Mouse (Mus musculus): Measurements from ENCODE around the gene Gm21974.
"Not testable (repeated sequence)": the region's sequence is repeated elsewhere in the genome, so short reads cannot be mapped to it uniquely, and the experiment has no call there.

The Gm21974 gene

DNA sequence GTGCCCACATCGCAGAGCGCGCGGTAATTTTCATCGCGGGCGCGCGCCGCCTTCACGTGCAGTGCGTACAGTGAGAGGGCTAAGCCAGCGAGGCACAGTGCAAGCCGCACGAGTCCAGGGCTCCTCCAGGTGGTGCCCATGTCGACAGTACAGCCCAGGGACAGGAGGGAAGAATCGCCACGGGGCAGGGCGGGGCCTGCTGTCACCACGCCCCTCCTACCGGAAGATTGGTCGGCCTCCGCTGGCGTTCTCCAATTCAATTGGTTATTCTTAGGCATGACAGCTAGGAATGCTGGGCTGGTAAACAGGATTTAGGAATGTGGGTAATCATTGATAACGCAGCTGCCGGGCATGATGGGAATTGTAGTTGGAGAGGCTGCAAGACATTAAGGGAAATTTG, at the start of gene Gm21974, which contains the start of gene Vkorc1:
Gm21974 (minus strand) TSS at position 13 of the 400 bp plus-strand sequence.
Vkorc1 (minus strand) TSS at position 176 of the 400 bp plus-strand sequence.
- DNase-seq (ENCODE audit: low spot score): peak; percentile 94

DNA sequence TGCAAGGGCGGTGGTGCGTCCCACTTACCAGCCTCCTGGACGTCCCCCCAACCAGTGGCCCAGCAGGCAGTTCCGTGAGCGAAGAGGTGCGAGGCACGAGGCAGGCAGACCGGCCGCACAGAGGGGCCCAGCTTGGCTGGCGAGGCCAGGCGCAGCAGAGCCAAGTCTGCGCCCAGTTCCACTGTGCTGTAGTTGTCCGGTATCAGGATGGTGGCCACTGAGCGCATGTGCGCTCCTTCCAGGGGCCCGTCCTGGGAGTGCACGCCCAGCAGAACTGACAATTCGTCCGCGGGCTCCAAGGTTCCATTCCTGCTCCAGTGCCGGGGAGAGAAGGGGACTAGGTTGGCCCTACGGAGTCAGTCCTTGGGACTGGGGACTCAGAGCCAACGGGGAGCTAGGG, 49.4 kb upstream of the Gm21974 start:
- no peak for DNase-seq (ENCODE audit: low spot score)

DNA sequence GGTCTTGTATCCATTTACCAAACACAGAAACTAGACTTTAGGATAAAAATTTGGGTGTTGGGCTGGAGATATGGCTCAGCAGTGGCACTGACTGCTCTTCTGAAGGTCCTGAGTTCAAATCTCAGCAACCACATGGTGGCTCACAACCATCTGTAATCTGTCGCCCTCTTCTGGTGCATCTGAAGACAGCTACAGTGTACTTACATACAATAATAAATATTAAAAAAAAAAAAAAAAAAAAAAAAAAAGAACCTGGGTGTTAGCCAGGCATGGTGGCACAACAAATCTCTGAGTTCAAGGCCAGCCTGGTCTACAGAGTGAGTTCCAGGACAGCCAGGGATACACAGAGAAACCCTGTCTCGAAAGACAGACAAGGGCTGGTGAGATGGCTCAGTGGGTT, 46.8 kb upstream of the Gm21974 start:
- DNase-seq (ENCODE audit: low spot score): not testable (repeated sequence)

DNA sequence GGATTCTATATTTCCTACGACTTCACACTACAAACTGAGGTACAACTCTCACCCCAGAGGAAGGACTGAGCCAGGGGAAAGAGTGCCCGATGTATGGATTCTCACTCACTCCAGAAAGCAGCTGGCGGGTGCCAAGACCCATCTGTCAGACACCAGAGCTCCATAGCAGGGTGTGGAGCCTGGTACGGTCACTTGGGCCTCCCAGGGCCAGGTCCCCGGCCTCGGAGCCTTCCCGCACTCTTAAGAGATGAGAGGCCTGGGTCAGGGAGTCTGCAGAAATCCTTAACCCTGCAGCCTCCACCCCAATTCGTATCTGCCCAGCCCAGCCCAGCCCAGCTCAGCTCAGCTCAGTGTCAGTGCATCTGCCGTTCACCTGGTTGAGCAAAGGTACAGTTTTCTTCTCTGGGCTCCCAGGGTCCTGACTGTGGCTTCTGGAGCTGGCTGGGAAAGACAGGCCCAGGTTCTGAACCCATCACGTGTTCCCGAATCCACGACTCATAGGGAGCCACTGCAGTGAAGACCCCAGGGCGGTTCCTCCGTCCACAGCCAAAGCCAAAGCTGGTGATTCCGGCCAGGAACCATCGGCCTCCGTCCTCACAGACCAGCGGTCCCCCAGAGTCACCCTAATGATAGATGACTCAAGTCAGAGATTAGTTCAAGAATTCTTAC, 41.1 kb upstream of the Gm21974 start:
- no peak for DNase-seq (ENCODE audit: low spot score)

DNA sequence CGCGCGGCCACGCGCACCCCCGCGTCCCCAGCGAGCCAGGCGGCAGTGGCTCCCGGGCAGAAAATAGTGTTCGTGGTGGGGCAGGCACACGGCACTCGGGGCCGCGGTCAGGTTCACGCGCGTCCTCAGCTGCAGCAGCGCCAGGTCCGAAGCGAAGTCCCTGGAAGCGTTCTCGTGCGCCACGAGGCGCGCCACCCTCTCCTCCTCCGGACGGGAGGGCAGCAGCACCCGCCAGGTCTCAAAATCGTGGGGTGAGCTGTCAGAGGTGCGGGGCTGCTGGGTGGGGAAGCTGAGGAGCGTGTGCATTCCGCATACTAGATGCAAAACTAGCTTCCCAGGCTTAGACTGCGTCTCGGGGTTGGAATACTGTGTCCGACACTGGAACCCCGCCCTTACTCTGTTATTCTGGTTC, 40.5 kb upstream of the Gm21974 start:
- DNase-seq (ENCODE audit: low spot score): no peak

DNA sequence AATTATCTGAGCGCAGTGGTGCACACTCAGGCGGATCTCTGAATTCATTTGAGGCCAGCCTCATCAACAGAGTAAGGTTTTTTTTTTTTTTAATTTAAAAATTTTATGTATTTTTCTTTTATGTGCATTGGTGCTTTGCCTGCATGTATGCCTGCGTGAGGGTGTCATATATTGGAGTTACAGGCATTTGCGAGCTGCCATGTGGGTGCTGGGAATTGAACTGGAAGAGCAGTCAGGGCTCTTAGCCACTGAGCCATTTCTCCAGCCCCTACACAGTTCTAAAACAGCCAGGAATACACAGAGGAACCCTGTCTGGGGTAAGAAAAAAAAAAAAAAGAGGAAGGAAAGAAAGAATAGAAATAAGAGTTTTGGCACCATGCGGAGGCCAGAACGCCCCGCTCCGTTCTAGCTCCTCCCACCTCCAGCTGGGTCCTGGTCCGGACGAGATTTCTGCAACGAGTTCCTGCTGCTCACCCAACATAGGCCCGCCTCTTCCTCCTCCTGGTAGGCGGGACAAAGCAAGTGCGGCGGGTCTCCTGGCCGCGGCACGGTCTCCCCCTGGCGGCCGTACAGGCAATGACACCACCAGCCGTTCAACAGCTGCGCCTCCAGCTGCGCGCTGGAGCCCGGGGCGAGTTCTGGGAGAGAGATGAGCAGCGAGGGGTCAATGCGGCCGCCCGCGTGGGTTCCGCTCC, 39.9 kb upstream of the Gm21974 start:
- peak; percentile 94 for DNase-seq (ENCODE audit: low spot score)

DNA sequence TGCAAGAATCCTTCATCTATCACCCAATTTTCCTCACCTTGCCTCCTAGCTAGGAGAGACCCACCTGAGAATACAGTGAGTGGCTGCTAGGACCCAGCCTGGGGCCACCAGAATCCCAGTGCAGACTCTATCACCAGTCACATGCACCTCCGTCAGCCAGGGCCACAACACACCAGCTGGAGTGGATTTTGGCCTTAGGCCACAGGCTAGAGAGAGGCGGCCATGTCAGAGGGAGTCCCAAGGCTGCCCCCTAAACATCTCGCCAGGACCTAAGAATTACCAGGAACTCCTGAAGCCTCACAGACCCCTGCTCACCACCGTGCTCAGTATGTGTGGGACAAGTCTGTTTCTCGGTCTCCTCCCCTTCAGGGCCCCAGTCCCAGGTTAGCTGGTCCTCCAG, 38.8 kb upstream of the Gm21974 start:
- no peak for DNase-seq (ENCODE audit: low spot score)

DNA sequence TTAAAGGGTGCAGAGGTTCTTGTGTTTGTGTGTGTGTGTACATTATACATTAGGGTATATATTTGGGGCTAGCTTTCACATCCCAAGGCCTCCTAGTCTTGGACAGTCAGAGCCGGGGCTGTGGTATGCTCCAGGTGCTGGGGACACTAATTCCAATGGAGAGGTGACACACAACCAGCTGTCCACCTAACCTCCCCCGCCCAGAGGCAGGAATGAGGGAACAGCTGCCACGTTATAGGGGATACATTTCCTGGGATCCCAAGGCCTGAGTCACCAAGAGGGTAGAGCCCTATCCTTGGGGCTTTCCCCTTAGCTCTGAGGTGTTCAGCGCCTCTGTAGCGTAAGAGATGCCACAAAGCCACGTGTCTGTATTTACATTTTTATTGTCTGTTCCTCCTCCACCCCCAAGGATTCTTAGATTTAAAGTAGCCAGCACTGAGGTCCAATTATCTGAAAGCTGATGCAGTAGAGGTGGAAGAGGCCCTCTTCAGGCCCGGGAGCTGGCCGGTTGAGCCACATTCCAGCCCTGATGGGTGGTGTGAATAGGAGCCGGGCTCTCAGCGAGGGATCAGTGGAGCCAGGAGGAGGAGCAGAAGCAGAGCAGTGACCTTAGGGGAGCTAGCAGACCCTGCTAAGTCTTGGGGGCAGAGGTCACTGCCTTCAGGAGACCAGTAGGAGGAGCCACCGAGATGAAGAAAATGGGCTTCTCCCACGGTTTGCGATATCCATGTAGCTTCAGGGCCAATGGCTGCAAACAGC, 37.2 kb upstream of the Gm21974 start:
- no peak for DNase-seq (ENCODE audit: low spot score)

DNA sequence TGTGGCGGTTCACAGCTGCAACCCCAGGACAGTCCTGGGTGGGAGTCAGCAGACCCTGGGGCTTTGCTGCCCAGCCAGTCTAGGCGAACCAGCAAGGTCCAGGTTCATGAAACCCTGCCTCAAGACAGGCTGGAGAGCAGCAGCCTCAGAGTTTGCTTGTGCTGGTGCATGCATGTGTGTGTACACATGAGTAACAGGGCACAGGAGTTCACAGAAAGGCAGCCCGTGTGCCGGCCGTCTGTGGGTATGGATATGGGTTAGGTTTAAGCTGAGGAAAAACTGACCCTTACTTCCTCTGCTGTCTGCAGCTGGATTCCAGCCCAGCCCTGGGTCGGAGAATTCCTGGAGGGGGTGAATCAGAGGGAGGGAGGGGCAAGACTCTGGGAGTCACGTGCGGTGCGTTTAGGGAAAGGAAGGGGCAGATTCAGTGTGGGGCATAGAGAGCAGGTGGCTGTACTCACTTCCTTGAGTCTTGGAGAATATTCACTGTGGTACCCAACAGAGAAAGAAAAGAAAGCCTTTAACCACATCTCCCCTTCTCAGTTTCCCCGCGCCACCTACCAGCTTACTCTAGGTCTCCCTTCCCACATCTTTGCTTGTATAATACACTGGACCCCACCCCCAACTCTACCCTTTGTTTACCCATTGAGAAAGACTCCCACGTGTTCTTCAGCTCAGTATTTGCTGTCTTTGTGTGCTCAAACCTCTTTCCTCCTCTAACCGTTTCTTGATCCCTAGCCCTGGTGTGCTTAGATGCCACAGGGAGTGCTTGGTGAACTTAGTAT, 36.3 kb upstream of the Gm21974 start:
- no peak for DNase-seq (ENCODE audit: low spot score)

DNA sequence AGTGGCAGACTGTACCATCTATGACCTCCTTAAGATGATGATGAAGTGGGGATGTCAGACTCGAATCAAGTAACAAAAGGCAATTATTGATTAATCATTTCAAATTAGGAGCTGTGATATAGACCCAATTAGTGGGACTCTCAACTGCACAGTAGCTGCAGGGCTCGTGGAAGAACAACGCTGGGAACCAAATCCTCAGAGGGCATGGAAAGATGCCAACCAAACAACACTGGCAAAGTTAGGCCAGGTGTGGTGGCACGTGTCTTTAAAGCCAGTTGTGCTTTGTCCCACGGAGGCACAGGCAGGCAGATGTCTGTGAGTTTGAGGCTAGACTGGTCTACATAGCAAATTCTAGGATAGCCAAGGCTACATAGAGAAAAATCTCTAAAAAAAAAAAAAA, 35.4 kb upstream of the Gm21974 start:
- DNase-seq (ENCODE audit: low spot score): no peak

DNA sequence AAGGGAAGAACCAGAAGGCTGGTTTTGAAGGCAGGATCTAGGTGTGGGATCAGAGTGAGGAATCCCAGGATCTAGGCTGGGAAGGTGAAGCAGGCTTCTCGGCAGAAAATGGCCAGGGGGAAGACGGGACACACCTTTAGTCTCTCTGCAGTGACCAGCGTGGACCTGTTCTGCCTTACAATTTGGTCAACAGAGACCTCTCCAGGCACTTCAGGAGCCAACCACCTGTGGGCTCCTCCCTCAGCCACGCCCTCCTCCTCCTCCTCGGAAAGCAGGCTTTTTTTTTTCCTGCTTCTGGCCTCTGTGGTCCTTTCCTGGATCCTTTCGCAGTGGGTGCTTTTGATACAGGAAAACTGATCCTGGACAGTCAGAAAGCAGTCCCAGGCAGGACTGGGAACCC, 34.7 kb upstream of the Gm21974 start, which contains the start of gene Prss8:
Prss8 (minus strand) TSS at position 182 of the 400 bp plus-strand sequence.
- no peak for DNase-seq (ENCODE audit: low spot score)

DNA sequence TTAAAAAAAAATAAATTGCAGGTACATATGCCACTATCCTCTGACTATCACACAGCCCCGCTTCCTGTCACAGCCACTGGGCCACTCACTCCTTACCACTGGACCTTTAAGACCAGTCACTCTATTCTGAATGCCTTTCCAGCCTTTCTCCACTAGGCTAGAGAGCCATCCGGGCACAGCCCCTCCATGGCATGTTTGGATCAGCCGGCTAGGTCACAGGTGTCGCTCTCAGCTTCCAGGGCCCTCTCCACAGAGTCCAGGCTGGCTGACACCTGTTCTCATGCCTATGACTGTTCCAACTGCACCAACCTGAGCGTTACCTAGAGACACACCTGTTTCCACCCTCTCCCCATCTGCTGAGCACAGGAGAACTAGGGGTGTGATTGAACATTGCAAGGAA, 33.3 kb upstream of the Gm21974 start:
- DNase-seq (ENCODE audit: low spot score): no peak

DNA sequence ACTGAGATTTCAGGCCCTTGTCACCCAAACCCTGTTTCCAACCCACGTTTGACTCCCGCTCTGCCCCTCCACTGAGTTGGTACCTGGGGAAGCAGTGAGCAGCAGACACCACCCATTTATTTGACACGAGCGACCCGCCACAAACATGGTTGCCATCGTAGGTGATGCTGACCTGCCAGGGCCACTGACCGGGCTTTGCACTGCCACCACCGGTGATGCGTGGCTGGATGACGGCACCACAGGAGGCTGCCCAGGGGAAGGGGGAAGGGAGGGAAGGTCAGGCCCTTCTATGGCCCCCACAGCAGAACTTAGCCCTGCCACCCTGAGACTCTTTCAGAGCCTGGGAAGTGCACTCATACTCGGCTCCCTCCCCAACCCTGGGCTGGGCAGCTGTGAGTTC, 32.5 kb upstream of the Gm21974 start:
- no peak for DNase-seq (ENCODE audit: low spot score)

DNA sequence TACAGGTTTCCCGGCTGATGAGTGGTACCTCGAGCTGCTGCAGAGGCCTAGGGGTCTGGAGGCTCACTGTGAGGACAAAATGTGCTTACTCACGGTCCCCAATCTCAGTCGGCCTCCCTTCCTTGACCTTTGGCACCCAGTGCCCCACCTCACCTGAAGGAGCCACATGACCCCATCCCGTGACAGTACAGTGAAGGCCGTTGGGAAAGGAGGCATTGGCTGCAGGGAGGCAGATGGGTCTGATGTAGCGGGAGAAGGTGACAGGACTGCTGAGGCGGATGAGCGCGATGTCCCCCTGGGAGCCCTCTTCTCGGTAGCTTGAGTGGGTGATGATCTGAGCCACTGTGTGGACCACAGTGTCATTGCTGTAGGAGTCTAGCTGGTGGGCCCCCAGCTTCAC, 31.6 kb upstream of the Gm21974 start:
- no peak for DNase-seq (ENCODE audit: low spot score)

DNA sequence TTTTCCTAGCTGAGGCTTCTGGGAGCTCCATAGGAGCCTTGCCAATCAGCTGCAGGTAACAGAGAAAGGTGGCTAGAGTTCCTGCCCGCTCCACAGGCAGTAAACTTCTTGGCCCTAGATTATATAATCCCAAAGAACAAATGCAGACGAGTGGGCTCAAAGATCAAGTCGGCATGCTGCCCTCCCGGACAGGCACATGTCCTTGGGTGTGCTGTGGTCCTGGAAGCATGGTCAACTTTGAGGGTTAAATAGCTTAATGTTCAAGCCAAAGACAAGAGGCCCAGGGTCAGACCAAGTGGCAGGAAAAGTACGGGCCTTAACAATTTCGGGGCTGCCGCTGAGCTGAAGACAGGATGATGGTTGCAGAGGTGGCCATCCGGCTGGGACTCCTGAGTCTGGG, 30.8 kb upstream of the Gm21974 start:
- no peak for DNase-seq (ENCODE audit: low spot score)

DNA sequence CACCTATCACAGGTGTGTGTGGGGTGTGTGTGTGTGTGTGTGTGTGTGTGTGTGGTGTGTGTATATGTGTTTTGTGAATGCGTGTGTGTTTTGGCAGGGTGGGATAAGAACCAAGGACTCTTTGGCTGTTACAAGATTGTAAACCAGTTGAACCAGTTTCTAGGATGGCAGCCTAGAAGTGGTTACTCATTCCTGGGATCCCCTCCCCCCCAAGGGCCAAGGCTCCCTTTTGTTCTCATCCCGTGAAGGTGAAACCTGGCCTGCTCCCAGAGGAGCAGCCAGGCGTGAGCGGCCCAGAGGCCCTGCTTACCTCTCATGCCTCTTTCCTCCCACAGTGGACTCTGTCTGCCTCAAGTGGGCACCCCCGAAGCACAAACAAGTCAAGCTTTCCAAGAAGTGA, 30.0 kb upstream of the Gm21974 start:
- DNase-seq (ENCODE audit: low spot score): no peak

DNA sequence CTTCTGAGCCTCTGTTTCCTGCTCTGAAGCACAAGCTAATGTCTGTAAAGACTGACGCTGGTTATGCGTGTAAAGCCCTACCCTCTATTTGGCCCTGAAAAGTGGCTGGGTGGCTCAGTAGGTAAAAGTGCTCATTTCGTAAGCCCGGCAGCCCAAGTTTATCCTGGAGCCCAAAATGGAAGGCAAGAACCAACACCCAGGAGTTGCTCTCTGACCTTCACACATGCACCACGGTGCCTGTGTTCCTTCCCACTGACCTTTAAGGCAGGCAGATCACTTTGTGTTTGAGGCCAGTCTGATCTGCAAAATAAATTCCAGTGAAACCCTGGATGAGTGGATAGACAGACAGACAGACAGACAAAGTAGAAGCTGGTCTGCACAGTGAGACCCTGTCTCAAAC, 28.5 kb upstream of the Gm21974 start:
- DNase-seq (ENCODE audit: low spot score): no peak

DNA sequence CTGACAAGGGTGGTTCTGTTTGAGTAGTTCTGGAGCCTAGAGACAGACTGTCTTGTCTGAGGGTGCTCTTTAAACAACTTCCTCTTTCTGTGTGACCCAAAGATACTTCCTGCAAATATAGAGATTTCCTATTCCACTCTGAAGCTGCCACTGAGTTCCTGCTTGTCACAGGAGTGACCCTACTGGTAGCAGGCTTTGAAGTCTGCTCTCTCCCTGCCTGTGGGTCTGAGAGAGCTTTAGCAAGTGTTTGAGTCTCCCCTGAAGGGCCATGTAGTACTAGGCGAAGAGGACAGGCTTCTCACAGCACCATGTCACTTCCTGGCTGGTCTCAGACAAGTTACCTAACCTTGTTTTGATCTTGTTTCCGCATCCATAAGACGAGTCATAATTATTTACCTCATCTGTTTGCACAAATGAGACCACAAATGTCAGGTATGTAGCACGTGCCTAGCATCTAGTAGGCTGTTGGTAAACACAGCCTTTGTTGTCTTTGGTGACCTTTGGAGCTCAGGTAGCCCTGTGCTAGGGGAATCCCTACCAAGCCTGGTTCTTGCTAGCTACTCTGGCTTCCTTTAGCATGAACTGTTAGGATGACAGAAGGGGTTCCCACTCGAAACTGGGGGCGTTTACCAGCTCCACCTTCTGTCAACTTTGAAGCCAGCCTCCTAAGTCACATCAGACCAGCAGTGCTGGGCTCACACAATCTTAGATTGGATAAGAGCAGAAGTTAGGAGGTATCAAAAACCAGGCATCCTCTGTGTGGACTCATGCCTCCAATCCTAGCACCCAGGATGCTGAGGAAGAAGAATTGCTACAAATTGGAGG, 27.4 kb upstream of the Gm21974 start:
- DNase-seq (ENCODE audit: low spot score): no peak

DNA sequence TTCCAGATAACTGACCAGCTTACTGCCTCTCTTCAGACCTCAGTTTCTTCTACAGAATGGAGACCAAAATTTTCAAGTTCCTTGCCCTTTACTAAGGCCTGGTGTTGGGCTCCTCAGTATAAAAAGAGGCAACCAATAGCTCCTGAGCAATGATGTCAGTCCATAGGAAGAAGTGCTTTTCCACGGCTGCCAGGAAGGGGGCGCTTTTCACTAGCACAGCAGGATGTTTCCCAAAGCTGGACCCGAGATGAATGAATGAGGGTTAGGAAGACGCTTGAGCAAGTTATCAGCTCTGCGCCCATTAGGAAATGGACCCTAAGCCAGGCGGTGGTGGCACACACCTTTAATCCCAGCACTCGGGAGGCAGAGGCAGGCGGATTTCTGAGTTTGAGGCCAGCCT, 26.3 kb upstream of the Gm21974 start:
- no peak for DNase-seq (ENCODE audit: low spot score)

DNA sequence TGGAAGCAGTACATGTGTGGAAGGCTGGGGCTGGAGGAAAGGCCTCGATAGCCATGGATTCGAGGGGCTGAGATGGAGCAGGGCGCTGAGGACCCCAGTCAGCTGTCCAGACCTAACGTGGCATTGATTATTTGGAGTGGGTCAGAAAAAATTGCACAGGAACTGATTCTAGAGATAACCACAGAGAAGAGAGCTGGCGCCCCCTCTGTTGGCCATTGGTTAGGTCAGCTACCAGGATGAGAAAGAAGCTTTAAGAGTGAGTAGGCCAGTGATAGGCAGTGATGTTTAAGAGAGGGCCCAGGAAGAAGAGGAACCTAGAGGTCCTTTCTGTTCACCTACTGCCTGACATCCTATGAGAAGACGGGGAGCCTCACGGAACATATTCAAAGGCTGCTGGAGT, 24.0 kb upstream of the Gm21974 start:
- no peak for DNase-seq (ENCODE audit: low spot score)

DNA sequence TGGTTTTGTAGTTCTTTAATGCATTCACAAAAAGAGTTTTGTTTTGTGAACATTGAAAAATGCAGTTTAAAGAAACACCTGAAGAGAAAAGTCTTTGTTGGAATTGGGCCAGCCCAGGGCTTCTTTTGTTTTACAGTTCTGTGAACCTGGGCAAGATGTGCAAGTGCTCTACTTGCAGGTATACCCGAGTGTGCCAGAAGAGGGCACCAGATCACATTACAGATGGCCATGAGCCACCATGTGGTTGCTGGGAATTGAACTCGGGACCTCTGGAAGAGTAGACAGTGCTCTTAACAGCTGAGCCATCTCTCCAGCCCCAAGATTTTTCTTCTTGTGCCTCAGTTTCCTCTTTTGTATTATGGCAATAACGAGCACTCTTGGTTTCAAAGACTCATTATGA, 22.9 kb upstream of the Gm21974 start:
- DNase-seq (ENCODE audit: low spot score): no peak
